In genomic region chr11:62911362-62911761, GRCm38 (mm10) we compare ENCODE assay signal across 14 mouse cellular contexts. TPM values are rescaled to one million over a fixed set of nuclear protein-coding genes. Genes with fewer than 3 reads are reported as not detected.
DNase-seq lines count a peak whose midpoint lies in the region; ATAC-seq and TF ChIP-seq lines count a peak whose summit lies in the region.
"Had no signal": no experiment of that assay in that cellular context is flagged by ENCODE, and none has a peak within 500 bp of the region (broad histone marks: within the 10 kb centered on the region; RNA-seq: fewer than 3 reads in every experiment).

No protein-coding gene starts in this region.

- no peaks in the 10 kb centered on the region for H3K9me3 ChIP-seq in neural tube, embryonic 11.5 days (ENCODE audit: control insufficient read depth, low read length)
- H3K9me3 ChIP-seq in neural tube, embryonic 15.5 days (replicated peaks), result no peaks in the 10 kb centered on the region
- H3K9me3 ChIP-seq in hindbrain, embryonic 11.5 days (ENCODE audit: control insufficient read depth, low read length), result no peaks in the 10 kb centered on the region
- no peaks in the 10 kb centered on the region for H3K9me3 ChIP-seq in stomach, postnatal 0 days (ENCODE audit: control insufficient read depth, low read length)
- H3K9me3 ChIP-seq: G1E had no signal

- no peaks in the 10 kb centered on the region for H3K27me3 ChIP-seq in neural tube, embryonic 11.5 days (ENCODE audit: control insufficient read depth, insufficient read depth, low read length)
- no peaks in the 10 kb centered on the region for H3K27me3 ChIP-seq in neural tube, embryonic 15.5 days (replicated peaks)
- H3K27me3 ChIP-seq in hindbrain, embryonic 11.5 days (ENCODE audit: control insufficient read depth, insufficient read depth, low read length), result no peaks in the 10 kb centered on the region
- H3K27me3 ChIP-seq in stomach, postnatal 0 days (ENCODE audit: control insufficient read depth, insufficient read depth, low read length), result no peaks in the 10 kb centered on the region

- 0 out of 2 replicates have a peak overlapping the region, but pooled peaks have one; percentile 20 for H3K27ac ChIP-seq in neural tube, embryonic 11.5 days (ENCODE audit: low read depth, low read length)
- no peak overlapping the region for H3K27ac ChIP-seq in neural tube, embryonic 15.5 days (replicated peaks)
- H3K27ac ChIP-seq in hindbrain, embryonic 11.5 days (ENCODE audit: low read depth, low read length), result no peak overlapping the region
- peak overlapping the region; percentile 77 for H3K27ac ChIP-seq in stomach, postnatal 0 days (replicated peaks)
- H3K27ac ChIP-seq: liver, embryonic 14.5 days had no signal

- H3K36me3 ChIP-seq in neural tube, embryonic 11.5 days (ENCODE audit: control insufficient read depth, insufficient read depth, low read length), result no peaks in the 10 kb centered on the region
- no peaks in the 10 kb centered on the region for H3K36me3 ChIP-seq in neural tube, embryonic 15.5 days
- H3K36me3 ChIP-seq in hindbrain, embryonic 11.5 days (ENCODE audit: control insufficient read depth, insufficient read depth, low read length), result no peaks in the 10 kb centered on the region
- H3K36me3 ChIP-seq in stomach, postnatal 0 days (ENCODE audit: control insufficient read depth, insufficient read depth, low read length), result no peaks in the 10 kb centered on the region
- H3K36me3 ChIP-seq: G1E had no signal

- TF ChIP-seq CTCF in stomach, postnatal 0 days (IDR thresholded peaks at IDR 0.05; ENCODE audit: low read depth), result no peak

- H3K4me2 ChIP-seq in neural tube, embryonic 11.5 days (ENCODE audit: low read depth), result no peak overlapping the region
- H3K4me2 ChIP-seq in neural tube, embryonic 15.5 days, result no peak overlapping the region
- H3K4me2 ChIP-seq in hindbrain, embryonic 11.5 days (replicated peaks; ENCODE audit: low read depth, low read length), result no peak overlapping the region
- H3K4me2 ChIP-seq in stomach, postnatal 0 days (replicated peaks; ENCODE audit: low read depth), result 0 out of 2 replicates have a peak overlapping the region, but pooled peaks have one; percentile 3

- no peak overlapping the region for H3K9ac ChIP-seq in neural tube, embryonic 11.5 days (ENCODE audit: low read length)
- no peak overlapping the region for H3K9ac ChIP-seq in neural tube, embryonic 15.5 days (replicated peaks)
- no peak overlapping the region for H3K9ac ChIP-seq in hindbrain, embryonic 11.5 days (ENCODE audit: low read depth, low read length)
- H3K9ac ChIP-seq in stomach, postnatal 0 days (ENCODE audit: low read length), result no peak overlapping the region
- H3K9ac ChIP-seq: liver, embryonic 14.5 days had no signal

- ATAC-seq in neural tube, embryonic 11.5 days (ENCODE audit: insufficient read depth, low FRiP score, low TSS enrichment), result peak; percentile 58; the same call in 1 of the 2 replicates
- no peak for ATAC-seq in neural tube, embryonic 15.5 days (ENCODE audit: low FRiP score)
- ATAC-seq in hindbrain, embryonic 11.5 days (ENCODE audit: low FRiP score), result peak; percentile 71
- ATAC-seq in stomach, postnatal 0 days (ENCODE audit: low FRiP score, low TSS enrichment), result no peak; the same call in 1 of the 2 replicates
- ATAC-seq in CD4-positive, CD25-positive, alpha-beta regulatory T cell, adult 4 months, result no peak

- peak; percentile 22 for DNase-seq in heart, postnatal 4 days
- no peak for DNase-seq in heart, adult 9 months (ENCODE audit: low spot score in 2 of 2)
- peak; percentile 24 for DNase-seq in neural tube, embryonic 11.5 days (ENCODE audit: low spot score)
- peak; percentile 39 for DNase-seq in hindbrain, embryonic 11.5 days (ENCODE audit: low spot score)
- no peak for DNase-seq in stomach, postnatal 0 days (ENCODE audit: low spot score)
- DNase-seq: adrenal gland, postnatal 14 days; cerebellum, adult 9-11 months; thymus, postnatal 4 days had no signal

- H3K4me1 ChIP-seq in neural tube, embryonic 11.5 days (ENCODE audit: control insufficient read depth, insufficient read depth, low read length), result no peaks in the 10 kb centered on the region
- H3K4me1 ChIP-seq in neural tube, embryonic 15.5 days, result 0 out of 2 replicates have a peak, but pooled peaks cover 4% of the 10 kb centered on the region
- no peaks in the 10 kb centered on the region; the same call in 1 of the 2 replicates for H3K4me1 ChIP-seq in hindbrain, embryonic 11.5 days (replicated peaks; ENCODE audit: control insufficient read depth, insufficient read depth, low read length)
- no peaks in the 10 kb centered on the region for H3K4me1 ChIP-seq in stomach, postnatal 0 days (replicated peaks; ENCODE audit: control insufficient read depth, insufficient read depth)

- H3K4me3 ChIP-seq in neural tube, embryonic 11.5 days (ENCODE audit: low read depth, low read length), result no peak overlapping the region
- H3K4me3 ChIP-seq in neural tube, embryonic 15.5 days (replicated peaks), result no peak overlapping the region
- no peak overlapping the region for H3K4me3 ChIP-seq in hindbrain, embryonic 11.5 days (ENCODE audit: low read depth, low read length)
- no peak overlapping the region for H3K4me3 ChIP-seq in stomach, postnatal 0 days (ENCODE audit: low read depth, low read length)

- WGBS in neural tube, embryonic 11.5 days, result 51% methylated on average over 8 of the region's 8 CpGs
- 26% methylated on average over 8 of the region's 8 CpGs for WGBS in neural tube, embryonic 15.5 days
- WGBS in hindbrain, embryonic 11.5 days, result 43% methylated on average over 8 of the region's 8 CpGs
- 39% methylated on average over 8 of the region's 8 CpGs for WGBS in stomach, postnatal 0 days

- no peak for TF ChIP-seq EP300 in stomach, postnatal 0 days (optimal IDR thresholded peaks at IDR 0.05)

RNA-seq across cellular contexts. Expression of gene Tvp23b, which starts 32.1 kb away (rescaled TPM):
- total RNA-seq in heart, postnatal 4 days (2021), result 10 to 100 TPM; 18.2 to 22.0 TPM
- 43.1 and 46.3 TPM in 2 replicates for polyA plus RNA-seq in neural tube, embryonic 11.5 days (2014; fragmentation: Nextera tagmentation; extraction: Ambion mirVana)
- polyA plus RNA-seq in neural tube, embryonic 15.5 days (2015; fragmentation: Nextera tagmentation; extraction: Ambion mirVana), result 54.0 and 55.4 TPM in 2 replicates
- polyA plus RNA-seq in hindbrain, embryonic 11.5 days (2014; fragmentation: Nextera tagmentation; extraction: Ambion mirVana), result 41.7 and 53.0 TPM in 2 replicates
- 67.2 and 71.1 TPM in 2 replicates for polyA plus RNA-seq in stomach, postnatal 0 days (2015; fragmentation: Nextera tagmentation; extraction: Ambion mirVana)
- 10 to 100 TPM; 57.6 to 61.6 TPM for polyA plus RNA-seq in CD4-positive, CD25-positive, alpha-beta regulatory T cell, adult 4 months (2017; shearing (Covaris generic))

RNA-seq across cellular contexts. Expression of gene Cdrt4, which starts 39.6 kb away (rescaled TPM):
- total RNA-seq in heart, postnatal 4 days (2021), result under 1 TPM in 1 of 2 experiments, not detected in 1; 0.38 TPM
- not detected in 2 replicates for polyA plus RNA-seq in neural tube, embryonic 11.5 days (2014; fragmentation: Nextera tagmentation; extraction: Ambion mirVana)
- polyA plus RNA-seq in neural tube, embryonic 15.5 days (2015; fragmentation: Nextera tagmentation; extraction: Ambion mirVana), result not detected in 2 replicates
- polyA plus RNA-seq in hindbrain, embryonic 11.5 days (2014; fragmentation: Nextera tagmentation; extraction: Ambion mirVana), result 0.22 TPM in 1 of 2 replicates, not detected in the other
- polyA plus RNA-seq in stomach, postnatal 0 days (2015; fragmentation: Nextera tagmentation; extraction: Ambion mirVana), result 0.15 TPM in 1 of 2 replicates, not detected in the other
- not detected for polyA plus RNA-seq in CD4-positive, CD25-positive, alpha-beta regulatory T cell, adult 4 months (2017; shearing (Covaris generic))
- total RNA-seq: adrenal gland, postnatal 14 days; heart, postnatal 10 days had no signal
- polyA plus RNA-seq: G1E; large intestine, adult 2 months; liver, embryonic 14.5 days had no signal

Comparison
In these comparisons a context has a peak if more than half of its experiments do, and no peak if none do; other contexts are left out.
1. DNase-seq: peak in heart, postnatal 4 days (single experiment), neural tube, embryonic 11.5 days (single experiment) and hindbrain, embryonic 11.5 days (single experiment); none in heart, adult 9 months (0 of 2) and stomach, postnatal 0 days (single experiment).
2. ATAC-seq: peak in neural tube, embryonic 11.5 days (single experiment) and hindbrain, embryonic 11.5 days (single experiment); none in neural tube, embryonic 15.5 days (single experiment), stomach, postnatal 0 days (single experiment) and CD4-positive, CD25-positive, alpha-beta regulatory T cell, adult 4 months (single experiment).
3. H3K27ac ChIP-seq: peak in neural tube, embryonic 11.5 days (single experiment) and stomach, postnatal 0 days (single experiment); none in neural tube, embryonic 15.5 days (single experiment) and hindbrain, embryonic 11.5 days (single experiment).